Mouse (Mus musculus) neural tube, embryonic 10.5 days (tissue): ENCODE measurements around the gene Vmn2r29.
"Not testable (repeated sequence)": the region's sequence is repeated elsewhere in the genome, so short reads cannot be mapped to it uniquely, and the experiment has no call there.

ENCODE experiments used
- DNase-seq: peaks from one replicate; pipeline ENCODE4 v3.0.0-alpha.2; 2017; ENCODE audit warnings: low spot score; ENCODE audit errors: extremely low spot score

Gene Vmn2r29

DNA sequence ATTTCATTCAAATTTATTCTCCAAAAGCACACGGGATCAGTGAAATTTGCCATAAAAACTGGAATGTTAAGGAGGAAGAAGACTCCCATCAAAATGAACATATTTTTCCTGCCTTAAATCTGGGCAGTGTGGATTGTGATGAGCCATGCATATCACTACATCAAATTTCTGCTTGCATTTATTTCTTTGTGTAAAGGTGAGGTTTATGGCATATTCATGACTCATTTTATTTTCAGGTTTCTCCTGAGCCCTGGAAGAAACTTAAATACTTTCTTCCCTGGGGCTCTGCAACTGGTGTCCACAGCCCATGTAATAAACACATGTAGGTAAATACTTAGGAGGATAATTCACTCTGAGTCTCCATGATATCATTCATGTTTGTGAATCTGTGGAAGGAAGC is at the start of gene Vmn2r29:
TSS of gene Vmn2r29 (minus strand) at position 101 of the 400 bp plus-strand sequence.
- DNase-seq, result not testable (repeated sequence)

DNA sequence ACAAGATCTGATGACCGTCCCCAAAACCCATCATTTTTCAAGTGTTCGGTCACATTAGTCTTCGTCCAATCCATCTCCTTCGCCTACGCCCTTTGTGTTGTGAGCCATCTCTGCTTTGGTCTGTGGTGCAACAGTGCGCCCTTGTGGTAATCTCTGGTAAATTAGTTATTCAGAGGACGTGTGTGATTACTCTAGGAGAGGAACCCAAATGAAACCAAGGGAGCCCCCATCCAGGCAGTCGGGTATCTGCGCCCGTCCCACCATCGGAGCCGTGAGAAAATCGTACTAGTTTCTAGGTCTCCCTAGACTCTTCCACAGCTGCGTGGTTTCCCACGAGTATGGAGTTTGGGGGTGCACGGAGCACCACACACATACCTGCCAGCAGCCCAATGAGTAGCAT is 48.5 kb upstream of the Vmn2r29 start:
- no peak for DNase-seq

DNA sequence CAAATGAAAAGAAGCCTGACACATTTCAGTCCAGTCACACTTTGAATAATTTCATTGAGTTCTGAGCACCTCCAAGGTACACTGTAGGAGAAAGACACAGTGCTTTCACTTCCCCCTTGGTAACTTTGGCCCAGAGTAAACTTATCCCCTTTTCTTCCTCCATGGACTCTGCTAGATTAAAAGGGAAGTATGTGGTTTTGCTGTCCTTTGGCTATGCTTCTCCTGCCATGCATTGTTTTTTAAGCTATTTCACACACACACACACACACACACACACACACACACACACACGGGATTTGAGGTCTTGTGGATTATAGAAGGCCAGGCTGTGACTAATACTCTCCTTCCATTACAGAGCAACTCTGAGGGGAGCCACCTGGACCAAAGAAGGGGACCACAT is 34.3 kb upstream of the Vmn2r29 start:
- no peak for DNase-seq

DNA sequence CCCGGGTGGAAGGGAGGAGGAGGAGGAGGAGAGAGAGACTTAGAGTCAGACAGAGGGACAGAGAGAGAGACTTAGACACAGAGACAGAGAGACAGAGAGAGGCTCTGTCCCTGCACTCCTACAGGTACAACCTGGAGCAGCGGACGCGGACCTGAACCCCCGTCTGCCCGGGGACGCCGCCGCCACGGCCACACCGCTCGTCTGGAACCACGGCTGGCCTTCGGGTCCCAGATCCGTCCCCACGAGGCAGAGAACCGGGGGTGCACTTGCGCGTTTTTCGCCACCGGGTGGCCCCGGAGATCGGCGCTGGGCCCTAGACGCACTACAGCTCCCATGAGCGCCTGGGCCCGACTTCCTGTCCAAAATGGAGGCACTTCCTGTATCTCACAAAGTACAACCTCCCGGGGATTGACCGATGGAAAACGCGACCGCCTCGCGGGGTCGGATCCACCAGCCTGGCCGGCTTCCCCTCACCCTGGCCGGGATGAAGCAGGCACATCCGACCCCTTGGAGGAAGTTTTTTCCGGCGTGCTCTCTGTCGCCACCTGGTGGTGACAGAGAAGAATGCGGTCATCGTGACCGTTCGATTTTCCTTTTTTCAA is 30.9 kb upstream of the Vmn2r29 start, which contains the start of gene Gm45844:
TSS of gene Gm45844 (minus strand) at position 324 of the 602 bp plus-strand sequence.
- peak; percentile 74 for DNase-seq

DNA sequence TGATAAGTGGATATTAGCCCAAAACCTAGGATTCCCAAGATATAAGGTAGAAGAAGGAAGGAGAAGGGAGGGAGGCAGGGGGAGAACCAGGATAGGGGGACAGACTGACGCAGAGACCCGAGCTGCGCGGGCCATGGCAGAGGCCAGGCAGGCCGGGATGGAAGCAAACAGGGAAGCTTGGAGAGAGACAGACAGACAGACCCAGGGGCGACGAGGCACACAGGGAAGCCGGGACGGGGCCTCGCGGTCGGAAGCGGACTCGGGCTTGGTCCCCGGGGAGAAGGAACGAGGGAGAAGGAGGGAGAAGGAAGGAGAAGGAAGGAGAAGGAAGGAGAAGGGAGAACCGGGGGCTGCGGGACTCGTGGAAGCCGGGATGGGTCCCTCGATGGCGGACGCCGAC is 30.4 kb upstream of the Vmn2r29 start:
- DNase-seq, result peak; percentile 31

DNA sequence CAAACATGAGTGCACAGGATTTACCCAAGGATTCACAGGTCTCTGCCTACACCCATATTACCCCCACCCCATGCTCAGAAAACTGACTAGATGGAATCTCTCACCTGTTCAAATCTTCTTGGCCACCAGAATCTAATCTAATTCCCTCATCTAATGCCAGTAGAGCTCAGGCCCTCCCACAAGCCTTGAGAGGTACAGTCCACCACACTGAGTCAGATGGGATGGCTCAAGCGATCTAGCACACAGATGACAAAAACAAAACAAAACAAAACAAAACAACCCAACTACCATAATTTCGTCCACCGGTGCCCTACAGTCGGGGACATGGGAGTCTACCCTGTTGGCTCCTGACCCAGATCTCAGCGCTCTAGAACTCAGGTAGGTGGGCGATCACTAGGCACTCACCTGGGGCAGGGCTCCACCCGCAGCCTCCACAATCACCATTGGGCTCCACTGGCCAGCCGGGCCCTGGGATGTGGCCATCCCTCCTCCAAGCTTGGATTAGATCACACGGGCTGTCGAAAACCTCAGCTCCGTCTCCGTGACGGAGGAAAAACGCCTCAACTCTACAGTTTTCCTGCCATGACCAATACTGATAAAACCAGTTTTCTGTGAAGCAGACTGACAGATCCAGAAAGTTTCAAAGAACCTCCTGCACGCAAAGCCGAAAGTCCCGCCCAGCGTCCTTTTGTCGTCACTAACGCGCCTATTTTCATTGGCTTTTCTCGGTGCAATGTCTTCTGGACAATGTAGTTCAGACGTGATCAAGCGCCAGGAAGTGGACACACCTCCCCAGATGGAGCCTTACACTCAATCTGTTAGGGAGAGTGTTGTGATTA is 37.6 kb downstream of the Vmn2r29 start, which contains the start of gene Zfp772:
TSS of gene Zfp772 (minus strand) at position 686 of the 839 bp plus-strand sequence.
- DNase-seq, result peak; percentile 29

DNA sequence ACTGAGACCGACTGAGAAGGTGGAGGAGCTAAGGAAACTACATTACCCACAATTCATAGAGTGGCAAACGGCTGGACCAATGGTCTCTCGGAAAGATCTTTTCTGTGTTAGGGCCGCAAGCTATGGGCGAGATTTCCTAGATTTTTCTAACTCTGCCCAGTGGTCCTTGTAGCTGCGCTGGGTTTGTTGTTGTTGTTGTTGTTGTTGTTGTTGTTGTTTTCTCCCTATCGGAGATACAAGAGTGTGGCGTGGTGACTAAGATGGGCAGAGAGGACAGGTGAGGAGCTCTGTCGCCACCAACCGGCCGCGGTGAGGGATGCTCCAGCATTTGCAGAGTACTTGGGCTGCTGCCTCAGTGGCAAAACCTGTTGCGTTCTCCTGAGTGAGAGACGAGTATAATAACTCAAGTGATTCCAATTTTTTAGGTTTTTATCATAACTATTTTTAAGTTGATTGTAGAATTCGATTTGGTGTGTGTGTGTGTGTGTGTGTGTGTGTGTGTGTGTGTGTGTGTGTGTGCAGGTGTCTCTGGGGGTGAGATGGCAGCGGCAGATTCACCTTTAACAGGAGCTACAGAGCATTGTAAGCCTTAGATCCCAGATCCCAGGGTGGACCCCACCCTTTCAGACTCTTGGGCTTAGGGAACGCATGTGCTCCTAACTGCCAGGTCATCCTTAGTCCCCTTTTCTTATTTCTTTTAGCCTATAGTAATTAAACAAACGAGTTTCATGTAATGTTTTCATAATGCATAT is 58.8 kb downstream of the Vmn2r29 start:
- DNase-seq, result peak; percentile 79

DNA sequence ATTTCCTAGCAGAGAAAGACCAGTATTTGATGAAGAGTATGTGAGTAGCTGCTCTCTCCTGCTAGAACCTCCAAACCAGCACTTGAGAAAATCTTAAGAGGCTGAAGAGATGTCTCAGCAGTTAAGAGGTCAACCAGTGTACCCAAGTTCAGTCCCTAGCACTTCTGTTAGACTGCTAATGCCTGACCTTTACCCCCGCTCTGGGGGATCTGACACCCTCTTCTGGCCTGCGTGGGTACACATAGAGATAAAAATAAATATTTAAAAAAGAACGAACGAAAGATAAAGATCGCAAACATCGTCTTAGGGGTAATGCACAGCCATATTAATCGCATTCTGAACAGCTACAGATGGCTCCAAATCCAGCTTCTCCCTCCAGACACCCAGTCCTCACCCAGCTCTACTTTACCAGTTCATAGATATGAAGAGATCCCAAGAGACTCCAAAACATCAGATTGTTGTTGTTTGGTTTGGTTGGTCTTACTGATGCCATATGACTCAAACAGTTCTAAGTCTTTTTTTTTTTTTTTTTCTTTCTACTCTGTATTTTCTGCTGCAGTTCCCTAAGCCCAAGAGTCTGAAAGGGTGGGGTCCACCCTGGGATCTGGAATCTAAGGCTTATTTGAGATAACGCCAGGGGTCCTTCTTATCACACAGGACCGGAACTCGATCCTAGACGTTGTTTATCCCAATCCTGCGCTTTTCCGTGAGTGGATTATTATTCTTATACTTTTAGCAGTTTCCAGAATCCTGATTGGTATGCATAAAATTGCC is 59.5 kb downstream of the Vmn2r29 start:
- DNase-seq, result no peak

DNA sequence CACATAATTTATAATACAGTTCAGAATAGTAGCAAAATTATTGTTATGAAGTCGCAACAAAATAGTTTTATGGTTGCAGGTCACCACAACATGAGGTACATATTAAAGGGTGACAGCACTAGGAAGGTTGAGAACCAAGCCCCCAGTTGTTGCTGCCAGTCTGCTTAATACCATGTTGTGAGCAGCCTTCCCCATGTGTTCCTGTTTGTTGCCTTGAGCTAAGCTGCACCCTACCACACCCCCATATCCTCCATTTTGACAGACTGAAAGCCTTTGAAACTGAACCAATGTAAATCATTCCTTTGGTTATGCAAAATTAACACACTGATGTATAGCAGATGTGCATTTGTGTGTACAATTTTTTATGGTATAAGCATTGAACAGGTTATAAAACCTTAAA is 61.2 kb downstream of the Vmn2r29 start:
- no peak for DNase-seq
